Mouse (Mus musculus): ENCODE results near the gene Tmprss11a. TPM values are rescaled to one million over a fixed set of nuclear protein-coding genes. Genes with fewer than 3 reads are reported as not detected.

Gene Tmprss11a
- total RNA-seq (2021): not detected
- long read RNA-seq, experiment 1: 0 reads
- long read RNA-seq, experiment 2: 0 reads

- intact Hi-C loops (cut with DNase I): no loop called here
- no peak for DNase-seq
These were observed at the start of gene Tmprss11a for GRCm38 (mm10) chr5:86468890-86469289. TSS of gene Tmprss11a (minus strand) at chr5:86468990.

- DNase-seq: no peak
- intact Hi-C loops (cut with DNase I): no loop called here
These were observed 49.7 kb upstream of the Tmprss11a start, which contains the start of gene Tmprss11g for GRCm38 (mm10) chr5:86518500-86518899. TSS of gene Tmprss11g (minus strand) at chr5:86518600.

GRCm38 (mm10) chr5:86511538-86511937 is 42.7 kb upstream of the Tmprss11a start:
- no peak for DNase-seq
- intact Hi-C loops (cut with DNase I): no loop called here

GRCm38 (mm10) chr5:86493453-86493852 is 24.7 kb upstream of the Tmprss11a start:
- DNase-seq: no peak
- intact Hi-C loops (cut with DNase I): no loop called here

- intact Hi-C loops (cut with DNase I): no loop called here
- DNase-seq: no peak
These were observed 13.8 kb upstream of the Tmprss11a start for GRCm38 (mm10) chr5:86482562-86482961.

- intact Hi-C loops (cut with DNase I): no loop called here
- DNase-seq: no peak
These were observed 13.2 kb upstream of the Tmprss11a start for GRCm38 (mm10) chr5:86482031-86482430.

GRCm38 (mm10) chr5:86473859-86474258 is 5.1 kb upstream of the Tmprss11a start:
- no peak for DNase-seq
- intact Hi-C loops (cut with DNase I): no loop called here

GRCm38 (mm10) chr5:86439306-86439705 is 29.5 kb downstream of the Tmprss11a start:
- DNase-seq: no peak

GRCm38 (mm10) chr5:86438548-86438947 is 30.2 kb downstream of the Tmprss11a start:
- DNase-seq: no peak
- intact Hi-C loops (cut with DNase I): loop anchor here (10.0 kb wide), 1 partner anchor 246 kb away; no protein-coding TSS in a partner anchor

More at GRCm38 (mm10) chr5:86439306-86439705, 29.5 kb downstream of the Tmprss11a start:
- intact Hi-C loops (cut with DNase I): loop anchor here (10.0 kb wide), 1 partner anchor 245 kb away; no protein-coding TSS in a partner anchor

GRCm38 (mm10) chr5:86432697-86433096 is 36.1 kb downstream of the Tmprss11a start:
- intact Hi-C loops (cut with DNase I): loop anchor here (10.0 kb wide), 1 partner anchor 252 kb away; no protein-coding TSS in a partner anchor
- DNase-seq: peak in 1 of 2 experiments; percentile 16

GRCm38 (mm10) chr5:86431096-86431495 is 37.7 kb downstream of the Tmprss11a start:
- intact Hi-C loops (cut with DNase I): loop anchor here (10.0 kb wide), 1 partner anchor 254 kb away; no protein-coding TSS in a partner anchor
- DNase-seq: no peak

GRCm38 (mm10) chr5:86421323-86422028 is 47.3 kb downstream of the Tmprss11a start:
- intact Hi-C loops (cut with DNase I): no loop called here
- DNase-seq: no peak

- intact Hi-C loops (cut with DNase I): no loop called here
- no peak for DNase-seq
These were observed 49.3 kb downstream of the Tmprss11a start for GRCm38 (mm10) chr5:86419494-86419893.

GRCm38 (mm10) chr5:86414280-86414679 is 54.5 kb downstream of the Tmprss11a start:
- intact Hi-C loops (cut with DNase I): no loop called here
- DNase-seq: no peak

GRCm38 (mm10) chr5:86410815-86411214 is 58.0 kb downstream of the Tmprss11a start:
- intact Hi-C loops (cut with DNase I): loop anchor here (2.0 kb wide), 1 partner anchor 220 kb away; no protein-coding TSS in a partner anchor
- DNase-seq: peak in 1 of 2 experiments; percentile 15

GRCm38 (mm10) chr5:86407941-86408340 is 60.8 kb downstream of the Tmprss11a start:
- DNase-seq: no peak
- intact Hi-C loops (cut with DNase I): no loop called here

- intact Hi-C loops (cut with DNase I): no loop called here
- DNase-seq: no peak
These were observed 61.6 kb downstream of the Tmprss11a start for GRCm38 (mm10) chr5:86407191-86407590.

- intact Hi-C loops (cut with DNase I): no loop called here
- DNase-seq: no peak
These were observed 95.5 kb downstream of the Tmprss11a start, which contains the start of gene Tmprss11d for GRCm38 (mm10) chr5:86373320-86373719. TSS of gene Tmprss11d (minus strand) at chr5:86373420.

All from heart, postnatal 14 days (tissue).